Mouse (Mus musculus) hindbrain, embryonic 14.5 days (tissue): Measurements from ENCODE around the gene 4933406M09Rik. TPM values are rescaled to one million over a fixed set of nuclear protein-coding genes. Genes with fewer than 3 reads are reported as not detected.

ENCODE experiments used
- ATAC-seq: fragments of 200-750 bp; cut with Nextera tagmentation; 2 replicates; pipeline ENCODE4 v1.8.0; 2017; ENCODE audit warnings: moderate number of reproducible peaks, mild to moderate bottlenecking, moderate TSS enrichment, moderate library complexity; ENCODE audit not compliant: low FRiP score
- DNase-seq: peaks from one replicate; pipeline ENCODE4 v3.0.0-alpha.2; 2015; ENCODE audit warnings: low spot score
- H3K27ac ChIP-seq: fragments of 300-500 bp; sonication (generic); 2 replicates; pipeline ENCODE4 v1.5.1; 2014; ENCODE audit warnings: mild to moderate bottlenecking, moderate library complexity
- H3K27me3 ChIP-seq: fragments of 300-500 bp; sonication (generic); 2 replicates; pipeline ENCODE4 v1.6.1; 2014; ENCODE audit warnings: mild to moderate bottlenecking, low read length, mixed read lengths; ENCODE audit not compliant: control insufficient read depth, insufficient read depth
- H3K36me3 ChIP-seq: fragments of 300-500 bp; sonication (generic); replicated peaks from 2 replicates; pipeline ENCODE4 v1.6.1; 2014; ENCODE audit not compliant: control insufficient read depth, insufficient read depth
- H3K4me1 ChIP-seq: fragments of 300-500 bp; sonication (generic); replicated peaks from 2 replicates; pipeline ENCODE4 v1.6.1; 2014; ENCODE audit warnings: antibody characterized with exemption, low read length, mixed read lengths; ENCODE audit not compliant: control insufficient read depth, insufficient read depth
- H3K4me2 ChIP-seq: fragments of 300-500 bp; sonication (generic); replicated peaks from 2 replicates; pipeline ENCODE4 v1.6.1; 2014; ENCODE audit warnings: mild to moderate bottlenecking, moderate library complexity
- H3K4me3 ChIP-seq: fragments of 300-500 bp; sonication (generic); replicated peaks from 2 replicates; pipeline ENCODE4 v1.5.1; 2014; ENCODE audit warnings: mild to moderate bottlenecking, low read length
- H3K9ac ChIP-seq: fragments of 300-500 bp; sonication (generic); 2 replicates; pipeline ENCODE4 v1.6.1; 2014
- H3K9me3 ChIP-seq: fragments of 300-500 bp; sonication (generic); 2 replicates; pipeline ENCODE4 v1.6.1; 2016; ENCODE audit warnings: low read length; ENCODE audit not compliant: control insufficient read depth
- WGBS: fragments of 180-500 bp; shearing (Covaris S2); extraction: QIAGEN DNeasy Blood & Tissue Kit; methylation state at CpG from one replicate; pipeline ENCODE4 v1.1.7; 2014; 5-methylcytosine and 5-hydroxymethylcytosine counted together
- polyA plus RNA-seq: library from polyadenylated mRNA; unstranded; fragments of >200 nt; fragmentation: Nextera tagmentation; extraction: Ambion mirVana; gene quantifications from 2 replicates; pipeline ENCODE4 v1.2.1, GENCODE M21; 2014

Gene 4933406M09Rik
- polyA plus RNA-seq, 1 experiment from 2014 or later, result not detected

DNA sequence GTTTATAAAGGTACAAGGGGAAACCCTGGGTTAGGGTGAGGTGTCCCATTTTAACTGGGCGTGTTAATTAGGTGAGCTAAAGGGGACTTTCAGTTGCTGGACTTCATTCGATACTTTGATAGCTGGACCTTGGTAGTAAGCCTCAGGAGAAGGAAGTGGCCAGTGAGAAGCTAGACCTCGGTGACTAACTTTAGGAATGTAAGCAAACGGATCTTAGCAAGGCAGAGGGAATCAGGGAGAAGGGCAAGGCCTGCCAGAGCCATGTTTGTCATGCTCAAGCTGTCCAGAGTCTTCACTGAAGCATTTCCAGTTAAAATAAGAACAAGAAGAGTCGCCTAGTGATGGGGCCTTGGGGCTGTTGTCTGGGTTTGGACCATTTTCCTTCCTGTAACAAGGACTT, 20.2 kb upstream of the 4933406M09Rik start:
- no peak overlapping the region for H3K4me3 ChIP-seq
- H3K9ac ChIP-seq, result no peak overlapping the region
- no peak overlapping the region for H3K27ac ChIP-seq
- no peaks in the 10 kb centered on the region for H3K27me3 ChIP-seq
- no peak for ATAC-seq
- peaks cover 13% of the 10 kb centered on the region for H3K4me1 ChIP-seq
- DNase-seq, result no peak
- no peak overlapping the region for H3K4me2 ChIP-seq
- H3K36me3 ChIP-seq, result 0 out of 2 replicates have a peak, but pooled peaks cover under 1% of the 10 kb centered on the region
- 73% methylated on average over 5 of the region's 5 CpGs for whole genome bisulfite sequencing
- no peaks in the 10 kb centered on the region for H3K9me3 ChIP-seq

DNA sequence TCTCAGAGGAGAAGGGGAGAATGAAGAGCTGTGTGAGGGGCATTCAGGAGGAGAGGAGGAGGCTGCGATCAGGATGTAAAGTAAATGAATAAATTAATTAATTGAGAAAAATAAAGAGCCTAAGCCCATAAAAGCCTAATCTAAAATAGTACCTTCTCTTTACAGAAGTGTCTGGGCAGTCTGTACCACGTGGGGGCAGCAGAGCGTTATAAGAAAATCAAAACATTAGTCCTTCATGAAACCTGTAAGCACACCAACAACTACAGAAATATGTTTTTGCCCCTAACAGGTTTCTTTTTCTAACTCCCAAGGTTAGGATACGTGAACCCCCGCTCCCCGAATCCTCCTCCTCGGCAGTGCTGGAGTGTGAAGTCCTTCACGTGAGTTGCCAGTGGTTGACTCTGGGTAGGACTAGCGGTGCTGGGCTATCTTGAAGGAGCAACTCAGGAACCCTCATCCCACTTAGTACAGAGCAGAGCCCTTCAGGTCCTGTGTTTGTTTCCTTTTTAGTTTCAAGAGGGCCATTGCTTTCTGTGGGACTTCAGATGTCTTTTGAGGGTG, 16.9 kb upstream of the 4933406M09Rik start:
- Histone ChIP-seq H3K27me3 (no peaks in the 10 kb centered on the region), H3K9ac (no peak overlapping the region), H3K4me1 (no peaks in the 10 kb centered on the region), H3K9me3 (no peaks in the 10 kb centered on the region), H3K27ac (no peak overlapping the region), H3K4me3 (no peak overlapping the region), H3K4me2 (no peak overlapping the region), H3K36me3 (no peaks in the 10 kb centered on the region)
- WGBS, result 53% methylated on average over 9 of the region's 9 CpGs
- ATAC-seq (no peak), DNase-seq (peak; percentile 75)

- DNase-seq (no peak), ATAC-seq (no peak)
- H3K36me3 ChIP-seq, result no peaks in the 10 kb centered on the region
- 77% methylated on average over 2 of the region's 2 CpGs for WGBS
- H3K4me1 ChIP-seq, result no peaks in the 10 kb centered on the region
- H3K27ac ChIP-seq, result no peak overlapping the region
- H3K27me3 ChIP-seq, result no peaks in the 10 kb centered on the region
- H3K4me3 ChIP-seq, result no peak overlapping the region
- no peaks in the 10 kb centered on the region for H3K9me3 ChIP-seq
- no peak overlapping the region for H3K9ac ChIP-seq
- no peak overlapping the region for H3K4me2 ChIP-seq
Observed at GRCm38 (mm10) chr1:134374124-134374523, 11.6 kb upstream of the 4933406M09Rik start.

- H3K4me2 ChIP-seq, result no peak overlapping the region
- H3K9me3 ChIP-seq, result no peaks in the 10 kb centered on the region
- DNase-seq, result no peak
- no peaks in the 10 kb centered on the region for H3K4me1 ChIP-seq
- WGBS, result 81% methylated on average over 2 of the region's 2 CpGs
- ATAC-seq, result no peak
- H3K4me3 ChIP-seq, result no peak overlapping the region
- no peaks in the 10 kb centered on the region for H3K36me3 ChIP-seq
- H3K27me3 ChIP-seq, result 0 out of 2 replicates have a peak, but pooled peaks cover 4% of the 10 kb centered on the region
- H3K27ac ChIP-seq, result no peak overlapping the region
- no peak overlapping the region for H3K9ac ChIP-seq
Observed at GRCm38 (mm10) chr1:134381051-134381450, 4.7 kb upstream of the 4933406M09Rik start.

DNA sequence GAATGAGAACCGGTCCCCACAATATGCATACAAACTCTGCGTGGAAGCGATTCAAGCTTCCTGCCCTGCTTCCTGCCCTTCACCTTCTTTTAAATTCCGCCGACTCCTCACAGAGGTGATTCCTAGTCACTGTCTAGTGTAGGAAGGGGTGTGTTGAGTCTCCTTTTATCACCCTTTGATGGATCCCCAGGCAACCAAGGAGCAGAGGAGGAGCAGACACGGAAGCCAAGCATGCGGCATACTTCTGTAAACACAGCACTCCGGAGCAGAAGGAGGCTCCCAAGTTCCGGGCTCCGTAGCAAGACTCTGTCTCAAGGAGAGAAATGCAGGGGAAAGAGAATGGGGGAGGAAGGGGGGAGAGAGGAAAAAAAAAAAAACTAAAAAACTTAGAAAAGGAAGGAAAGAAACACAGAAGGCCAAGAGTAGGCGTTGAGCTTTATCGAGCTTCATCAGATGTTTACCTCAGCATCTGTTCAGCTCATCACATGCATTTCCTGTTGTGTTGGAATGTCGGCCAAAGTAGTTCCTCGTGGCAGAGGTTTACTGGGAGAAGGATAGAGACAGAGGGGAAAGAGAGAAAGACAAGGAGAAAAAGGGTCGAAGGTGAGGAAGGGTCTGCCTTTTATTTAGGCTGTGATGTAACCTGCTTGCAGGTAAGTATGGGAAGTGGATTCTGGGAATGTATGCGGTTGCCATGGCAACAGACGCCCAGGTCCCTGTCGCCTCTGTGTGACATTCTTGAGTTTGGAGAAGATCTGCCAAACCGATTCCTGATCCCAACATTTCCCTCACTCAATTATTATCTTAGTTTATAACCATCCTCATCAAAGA, 3.7 kb upstream of the 4933406M09Rik start:
- ATAC-seq, result no peak

GRCm38 (mm10) chr1:134384581-134384980, 1.2 kb upstream of the 4933406M09Rik start:
- DNase-seq (no peak), ATAC-seq (no peak)
- no peaks in the 10 kb centered on the region for H3K9me3 ChIP-seq
- H3K4me2 ChIP-seq, result no peak overlapping the region
- 87% methylated on average over 4 of the region's 4 CpGs for WGBS
- H3K27me3 ChIP-seq, result 0 out of 2 replicates have a peak, but pooled peaks cover 4% of the 10 kb centered on the region
- no peak overlapping the region for H3K4me3 ChIP-seq
- no peak overlapping the region for H3K27ac ChIP-seq
- H3K36me3 ChIP-seq, result no peaks in the 10 kb centered on the region
- H3K9ac ChIP-seq, result no peak overlapping the region
- no peaks in the 10 kb centered on the region for H3K4me1 ChIP-seq

More for the DNA sequence above, 3.7 kb upstream of the 4933406M09Rik start:
- 0 out of 2 replicates have a peak, but pooled peaks cover 4% of the 10 kb centered on the region for H3K27me3 ChIP-seq
- DNase-seq, result peak; percentile 53
- H3K36me3 ChIP-seq, result no peaks in the 10 kb centered on the region
- no peaks in the 10 kb centered on the region for H3K4me1 ChIP-seq
- no peaks in the 10 kb centered on the region for H3K9me3 ChIP-seq
- no peak overlapping the region for H3K27ac ChIP-seq
- peak overlapping the region; percentile 47 for H3K4me2 ChIP-seq
- WGBS, result 19% methylated on average over 19 of the region's 19 CpGs
- H3K9ac ChIP-seq, result peak overlapping the region; percentile 1; the same call in 1 of the 2 replicates
- H3K4me3 ChIP-seq, result peak overlapping the region; percentile 20

- Histone ChIP-seq H3K27me3 (0 out of 2 replicates have a peak, but pooled peaks cover 4% of the 10 kb centered on the region), H3K27ac (no peak overlapping the region), H3K4me3 (no peak overlapping the region), H3K4me2 (no peak overlapping the region), H3K4me1 (no peaks in the 10 kb centered on the region), H3K9ac (no peak overlapping the region), H3K36me3 (no peaks in the 10 kb centered on the region), H3K9me3 (no peaks in the 10 kb centered on the region)
- ATAC-seq (no peak), DNase-seq (no peak)
Observed at GRCm38 (mm10) chr1:134385176-134385575, 564 bp upstream of the 4933406M09Rik start.

DNA sequence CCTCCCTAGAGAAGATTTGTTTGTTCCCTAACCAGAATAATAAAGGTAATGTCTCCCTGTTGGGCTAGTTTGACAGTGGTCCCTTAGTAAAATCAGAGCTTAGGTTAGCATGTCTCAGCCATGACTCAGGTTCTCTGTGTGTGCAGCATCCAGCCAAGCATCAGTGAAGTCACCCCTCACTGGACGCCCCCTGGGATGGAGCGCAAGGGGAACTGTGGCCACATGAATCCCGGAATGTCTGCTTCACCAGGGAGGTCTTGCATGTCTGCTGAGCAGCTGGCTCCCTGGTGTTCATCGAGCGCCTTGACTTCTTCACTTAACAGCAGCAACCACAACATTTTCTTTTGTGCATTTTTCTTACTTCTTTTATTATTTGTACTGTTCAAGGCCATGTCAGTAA, 8.1 kb downstream of the 4933406M09Rik start:
- Histone ChIP-seq H3K27me3 (no peaks in the 10 kb centered on the region), H3K36me3 (no peaks in the 10 kb centered on the region), H3K27ac (no peak overlapping the region), H3K4me3 (no peak overlapping the region), H3K9ac (no peak overlapping the region), H3K4me1 (no peaks in the 10 kb centered on the region), H3K4me2 (no peak overlapping the region), H3K9me3 (no peaks in the 10 kb centered on the region)
- WGBS, result 60% methylated on average over 5 of the region's 5 CpGs
- DNase-seq, result no peak
- no peak for ATAC-seq

GRCm38 (mm10) chr1:134398210-134398609, 12.5 kb downstream of the 4933406M09Rik start:
- no peak overlapping the region for H3K4me2 ChIP-seq
- H3K36me3 ChIP-seq, result no peaks in the 10 kb centered on the region
- DNase-seq (no peak), ATAC-seq (no peak)
- H3K4me3 ChIP-seq, result no peak overlapping the region
- no peaks in the 10 kb centered on the region for H3K27me3 ChIP-seq
- no peak overlapping the region for H3K9ac ChIP-seq
- no peaks in the 10 kb centered on the region for H3K9me3 ChIP-seq
- whole genome bisulfite sequencing, result 89% methylated on average over 12 of the region's 12 CpGs
- no peak overlapping the region for H3K27ac ChIP-seq
- no peaks in the 10 kb centered on the region for H3K4me1 ChIP-seq
